Mouse (Mus musculus) stomach, embryonic 16.5 days (tissue): ENCODE data around the gene Zfp385b. TPM values are rescaled to one million over a fixed set of nuclear protein-coding genes. Genes with fewer than 3 reads are reported as not detected.

Source experiments
- ATAC-seq: fragments of 200-750 bp; cut with Nextera tagmentation; 2 replicates; pipeline ENCODE4 v1.8.0; 2017; ENCODE audit warnings: moderate number of reproducible peaks, moderate TSS enrichment; ENCODE audit not compliant: insufficient read depth, low FRiP score
- H3K27ac ChIP-seq: fragments of 300-500 bp; sonication (generic); 2 replicates; pipeline ENCODE4 v1.5.1; 2014; ENCODE audit warnings: low read length
- H3K27me3 ChIP-seq: fragments of 300-500 bp; sonication (generic); 2 replicates; pipeline ENCODE4 v1.6.1; 2014; ENCODE audit warnings: low read length, control low read depth, mixed read lengths; ENCODE audit not compliant: control insufficient read depth, insufficient read depth
- H3K36me3 ChIP-seq: fragments of 300-500 bp; sonication (generic); 2 replicates; pipeline ENCODE4 v1.6.1; 2014; ENCODE audit warnings: low read length; ENCODE audit not compliant: control insufficient read depth, insufficient read depth
- H3K4me1 ChIP-seq: fragments of 300-500 bp; sonication (generic); 2 replicates; pipeline ENCODE4 v1.6.1; 2014; ENCODE audit warnings: low read length, control low read depth, mixed read lengths; ENCODE audit not compliant: control insufficient read depth, insufficient read depth
- H3K4me2 ChIP-seq: fragments of 300-500 bp; sonication (generic); 2 replicates; pipeline ENCODE4 v1.6.1; 2014; ENCODE audit warnings: low read depth, low read length, mixed read lengths
- H3K4me3 ChIP-seq: fragments of 300-500 bp; sonication (generic); replicated peaks from 2 replicates; pipeline ENCODE4 v1.5.1; 2014; ENCODE audit warnings: mild to moderate bottlenecking, low read length
- H3K9ac ChIP-seq: fragments of 300-500 bp; sonication (generic); 2 replicates; pipeline ENCODE4 v1.6.1; 2014; ENCODE audit warnings: low read length
- H3K9me3 ChIP-seq: fragments of 300-500 bp; sonication (generic); replicated peaks from 2 replicates; pipeline ENCODE4 v1.6.1; 2016; ENCODE audit warnings: low read length, control low read depth; ENCODE audit not compliant: control insufficient read depth
- WGBS: fragments of 180-500 bp; shearing (Covaris S2); extraction: QIAGEN DNeasy Blood & Tissue Kit; methylation state at CpG from one replicate; pipeline ENCODE4 v1.1.7; 2014; 5-methylcytosine and 5-hydroxymethylcytosine counted together
- polyA plus RNA-seq: library from polyadenylated mRNA; unstranded; fragments of >200 nt; fragmentation: Nextera tagmentation; extraction: Ambion mirVana; gene quantifications from 2 replicates; pipeline ENCODE4 v1.2.1, GENCODE M21; 2015

Zfp385b gene
- polyA plus RNA-seq, 1 experiment from 2014 or later, result 5.6 TPM

DNA sequence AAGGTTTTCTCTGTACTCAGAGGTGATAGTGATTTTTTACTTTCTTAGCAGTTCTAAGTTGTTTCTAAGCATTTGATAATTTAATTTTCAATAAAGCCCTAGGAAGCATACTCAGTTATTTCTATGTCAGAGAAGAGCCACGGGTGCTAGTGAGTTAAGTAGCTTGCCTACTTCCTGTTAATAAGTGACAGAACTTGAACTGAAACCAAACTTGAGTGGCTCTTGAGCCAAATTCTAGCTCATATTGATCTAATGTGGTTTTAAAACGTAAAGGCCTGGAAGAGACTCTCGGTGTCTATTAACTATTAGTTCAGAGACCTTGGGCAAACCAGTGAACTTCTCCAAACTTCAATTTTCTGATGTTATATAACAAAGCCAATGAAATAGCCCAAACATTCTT, 278.6 kb downstream of the Zfp385b start:
- no peaks in the 10 kb centered on the region for H3K9me3 ChIP-seq
- ATAC-seq, result no peak
- WGBS, result 54% methylated on average over 3 of the region's 3 CpGs
- H3K36me3 ChIP-seq, result no peaks in the 10 kb centered on the region
- no peak overlapping the region for H3K4me3 ChIP-seq
- H3K9ac ChIP-seq, result no peak overlapping the region
- no peak overlapping the region for H3K4me2 ChIP-seq
- H3K4me1 ChIP-seq, result no peaks in the 10 kb centered on the region
- H3K27ac ChIP-seq, result no peak overlapping the region
- no peaks in the 10 kb centered on the region for H3K27me3 ChIP-seq

DNA sequence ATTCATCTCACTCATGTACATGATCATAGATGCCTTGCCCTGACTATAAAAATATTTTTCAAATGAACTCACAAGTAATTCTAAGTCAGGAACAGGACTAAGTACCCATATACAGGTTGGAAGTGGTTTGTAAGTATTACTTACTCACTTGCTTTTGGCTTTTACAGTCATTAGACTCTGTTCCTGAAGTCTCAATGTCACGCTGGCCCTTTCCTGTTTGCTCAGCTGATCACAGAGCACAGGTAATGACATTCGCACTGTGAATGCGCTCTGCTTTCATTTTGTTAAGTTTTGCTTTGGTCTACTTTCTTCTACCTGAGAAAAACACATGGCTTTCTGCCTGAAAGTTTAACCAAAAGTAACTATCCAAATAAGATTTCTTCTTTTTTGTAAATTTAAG, 282.9 kb downstream of the Zfp385b start:
- ATAC-seq, result no peak
- Histone ChIP-seq H3K27ac (no peak overlapping the region), H3K27me3 (no peaks in the 10 kb centered on the region), H3K36me3 (no peaks in the 10 kb centered on the region), H3K4me1 (no peaks in the 10 kb centered on the region), H3K9ac (no peak overlapping the region), H3K4me2 (no peak overlapping the region), H3K4me3 (no peak overlapping the region), H3K9me3 (no peaks in the 10 kb centered on the region)
- 70% methylated on average over 3 of the region's 3 CpGs for WGBS

DNA sequence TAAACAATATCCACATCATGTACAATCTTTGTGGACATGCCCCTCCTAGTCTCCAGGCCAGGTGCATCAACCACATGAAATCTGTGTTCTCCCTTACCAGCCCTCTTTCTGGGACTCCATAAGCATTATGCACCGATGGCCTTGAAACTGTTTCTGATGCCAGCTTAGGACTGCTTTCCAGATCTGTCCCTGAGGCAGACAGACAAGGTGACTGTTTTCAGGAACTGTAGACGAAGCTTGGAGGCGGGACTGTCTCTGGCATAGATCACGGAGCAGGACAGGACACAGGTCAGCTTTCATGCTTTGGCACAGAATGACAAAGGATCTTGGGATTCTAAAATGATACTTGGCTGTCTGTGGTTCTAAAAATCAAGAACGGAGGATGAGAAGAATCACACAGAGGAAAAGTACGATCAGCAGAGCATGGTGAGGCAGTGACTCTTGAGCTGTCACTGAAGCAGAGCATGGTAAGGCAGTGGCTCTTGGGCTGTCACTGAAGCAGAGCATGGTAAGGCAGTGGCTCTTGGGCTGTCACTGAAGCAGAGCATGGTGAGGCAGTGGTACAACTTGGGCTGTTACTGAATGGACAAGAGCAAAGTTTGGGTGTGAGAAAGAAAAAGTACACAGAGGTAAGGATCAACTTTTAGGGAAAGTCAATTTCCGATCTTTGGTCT, 291.2 kb downstream of the Zfp385b start:
- Histone ChIP-seq H3K36me3 (no peaks in the 10 kb centered on the region), H3K4me3 (no peak overlapping the region), H3K4me2 (no peak overlapping the region), H3K27me3 (no peaks in the 10 kb centered on the region), H3K4me1 (no peaks in the 10 kb centered on the region), H3K27ac (no peak overlapping the region), H3K9ac (no peak overlapping the region), H3K9me3 (no peaks in the 10 kb centered on the region)
- 77% methylated on average over 7 of the region's 7 CpGs for WGBS
- ATAC-seq, result no peak

DNA sequence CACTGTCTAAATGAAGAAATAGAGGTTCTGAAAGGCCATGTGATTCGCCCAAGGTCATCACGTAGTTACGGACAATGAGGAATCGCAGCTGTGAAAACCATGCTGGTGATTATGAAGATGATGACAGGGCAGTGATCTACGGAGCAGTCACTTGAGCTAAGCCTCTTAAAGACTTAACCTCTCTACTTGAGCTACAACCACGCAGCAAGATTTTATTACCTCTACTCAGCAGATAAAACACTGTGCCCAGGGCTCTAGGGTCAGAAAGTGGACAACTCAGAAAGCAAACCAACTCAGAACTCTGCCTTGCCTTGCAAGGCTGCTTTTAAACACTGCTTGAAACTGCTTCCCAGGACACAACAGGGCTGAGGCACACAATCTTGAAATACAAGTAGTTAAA, 291.8 kb downstream of the Zfp385b start:
- H3K4me2 ChIP-seq, result no peak overlapping the region
- H3K36me3 ChIP-seq, result no peaks in the 10 kb centered on the region
- H3K9me3 ChIP-seq, result no peaks in the 10 kb centered on the region
- H3K4me3 ChIP-seq, result no peak overlapping the region
- ATAC-seq, result no peak
- no peak overlapping the region for H3K9ac ChIP-seq
- no peaks in the 10 kb centered on the region for H3K27me3 ChIP-seq
- H3K27ac ChIP-seq, result no peak overlapping the region
- 62% methylated on average over 6 of the region's 6 CpGs for WGBS
- H3K4me1 ChIP-seq, result no peaks in the 10 kb centered on the region

DNA sequence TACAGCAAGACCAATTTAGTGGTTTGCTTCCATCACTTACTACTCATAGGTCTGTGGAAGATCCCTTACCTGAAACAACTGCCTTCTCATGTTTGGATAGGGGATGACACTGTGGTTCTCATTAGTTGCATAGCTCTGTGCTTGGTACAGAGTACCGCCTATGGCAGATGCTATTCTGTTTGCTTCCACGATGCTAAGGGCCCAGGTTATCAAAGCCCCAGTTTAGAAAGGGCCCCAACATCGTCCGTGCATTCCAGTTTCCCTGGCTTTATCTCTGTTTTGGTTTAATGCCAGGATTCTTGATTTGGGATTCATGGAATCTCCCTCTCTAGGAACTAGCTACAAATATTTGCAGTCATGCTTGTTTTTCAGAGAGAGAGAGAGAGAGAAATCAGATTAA, 292.6 kb downstream of the Zfp385b start:
- H3K4me3 ChIP-seq, result no peak overlapping the region
- WGBS, result 54% methylated on average over 4 of the region's 4 CpGs
- ATAC-seq, result no peak
- H3K27me3 ChIP-seq, result no peaks in the 10 kb centered on the region
- no peaks in the 10 kb centered on the region for H3K36me3 ChIP-seq
- H3K9me3 ChIP-seq, result no peaks in the 10 kb centered on the region
- no peak overlapping the region for H3K27ac ChIP-seq
- H3K4me1 ChIP-seq, result no peaks in the 10 kb centered on the region
- no peak overlapping the region for H3K9ac ChIP-seq
- H3K4me2 ChIP-seq, result no peak overlapping the region

DNA sequence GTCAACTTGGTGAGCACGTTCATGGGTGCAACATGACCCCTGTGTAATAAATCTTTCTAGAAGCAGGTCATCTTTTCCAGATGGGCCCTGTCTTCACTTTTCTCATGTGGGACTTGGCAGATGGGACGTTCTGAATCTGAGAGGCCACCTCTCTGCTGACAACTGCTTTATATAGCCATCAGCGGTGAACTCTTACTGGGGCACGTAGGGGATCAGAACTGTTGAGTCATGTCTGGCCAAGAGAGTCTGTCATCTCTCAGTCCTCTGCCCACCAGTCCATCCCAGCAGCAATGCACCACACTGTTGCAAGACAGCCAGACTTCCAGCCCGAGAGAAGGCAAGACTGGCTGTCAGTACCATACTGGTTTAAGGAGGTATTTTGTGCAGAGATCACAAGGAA, 293.1 kb downstream of the Zfp385b start:
- 57% methylated on average over 5 of the region's 5 CpGs for WGBS

DNA sequence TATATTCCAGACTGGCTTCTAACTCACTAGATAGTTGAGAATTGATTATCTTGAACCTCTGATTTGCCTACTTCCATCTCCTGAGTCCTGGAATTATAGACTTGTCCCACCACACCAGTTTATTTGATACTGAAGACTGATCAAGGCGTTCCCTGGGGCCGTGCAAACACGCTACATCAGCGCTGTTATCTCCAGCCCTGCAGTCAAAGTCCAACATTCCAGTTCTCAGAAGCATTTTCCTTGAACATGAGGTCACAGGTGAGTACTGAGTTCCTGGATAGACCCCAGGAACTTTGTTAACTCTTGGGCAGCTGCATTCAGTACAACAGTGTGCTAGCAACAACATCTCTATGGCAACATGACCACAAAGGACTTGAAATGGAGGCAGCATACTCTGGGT, 297.2 kb downstream of the Zfp385b start:
- H3K4me3 ChIP-seq, result no peak overlapping the region
- no peak overlapping the region for H3K27ac ChIP-seq
- WGBS, result 52% methylated on average over 4 of the region's 4 CpGs
- no peaks in the 10 kb centered on the region for H3K9me3 ChIP-seq
- H3K36me3 ChIP-seq, result no peaks in the 10 kb centered on the region
- H3K4me1 ChIP-seq, result peaks cover 6% of the 10 kb centered on the region; the same call in 1 of the 2 replicates
- H3K9ac ChIP-seq, result no peak overlapping the region
- no peaks in the 10 kb centered on the region for H3K27me3 ChIP-seq
- ATAC-seq, result peak; percentile 90
- no peak overlapping the region for H3K4me2 ChIP-seq

More for the DNA sequence above, 293.1 kb downstream of the Zfp385b start:
- Histone ChIP-seq H3K27me3 (no peaks in the 10 kb centered on the region), H3K4me1 (no peaks in the 10 kb centered on the region), H3K27ac (no peak overlapping the region), H3K4me3 (no peak overlapping the region), H3K4me2 (no peak overlapping the region), H3K9ac (no peak overlapping the region), H3K9me3 (no peaks in the 10 kb centered on the region), H3K36me3 (no peaks in the 10 kb centered on the region)
- no peak for ATAC-seq

DNA sequence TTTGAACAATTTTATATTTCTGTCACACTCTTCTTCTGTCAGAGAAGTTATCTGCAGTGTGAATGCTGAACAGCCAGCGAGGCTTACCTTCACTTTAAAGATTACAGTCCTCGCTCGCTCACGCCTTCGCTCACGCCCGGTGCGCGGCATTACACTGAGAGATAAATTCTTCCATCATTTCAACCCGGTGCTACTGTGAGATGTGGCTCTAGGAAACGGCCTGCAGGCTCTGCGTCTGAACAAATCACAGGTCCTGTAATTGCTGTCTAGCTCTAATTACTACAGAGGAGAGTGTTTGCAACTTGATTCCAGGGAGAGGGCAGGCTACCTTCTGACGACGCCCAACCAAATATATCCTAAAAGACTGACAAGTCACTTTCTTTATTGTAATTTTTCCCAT, 300.1 kb downstream of the Zfp385b start:
- Histone ChIP-seq H3K36me3 (no peaks in the 10 kb centered on the region), H3K9ac (peak overlapping the region; percentile 7), H3K27ac (no peak overlapping the region), H3K27me3 (no peaks in the 10 kb centered on the region), H3K4me3 (peak overlapping the region; percentile 40), H3K9me3 (no peaks in the 10 kb centered on the region), H3K4me2 (peak overlapping the region; percentile 56), H3K4me1 (peaks cover 6% of the 10 kb centered on the region; the same call in 1 of the 2 replicates)
- under 1% methylated on average over 14 of the region's 14 CpGs for WGBS
- peak; percentile 37; the same call in 1 of the 2 replicates for ATAC-seq

DNA sequence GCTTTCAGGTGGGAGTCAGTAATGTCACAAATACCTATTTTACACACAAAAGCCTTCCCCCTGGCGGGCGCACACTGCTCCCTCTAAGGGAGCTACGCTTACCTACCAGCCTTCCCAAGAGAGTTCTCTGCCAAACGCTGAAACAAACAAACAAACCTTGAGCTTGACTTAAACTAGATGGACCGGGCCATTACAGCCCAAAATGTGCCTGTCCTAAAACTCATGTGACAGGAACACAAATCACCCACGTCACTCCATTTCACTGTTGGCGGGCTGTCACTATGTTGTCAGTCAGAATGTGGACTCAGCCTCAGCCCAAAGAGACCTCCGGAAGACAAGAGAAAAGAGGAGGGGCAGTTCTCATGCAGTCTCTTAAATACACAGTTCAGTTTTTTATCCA, 300.7 kb downstream of the Zfp385b start:
- Histone ChIP-seq H3K27me3 (no peaks in the 10 kb centered on the region), H3K4me1 (peaks cover 6% of the 10 kb centered on the region; the same call in 1 of the 2 replicates), H3K27ac (no peak overlapping the region), H3K4me2 (peak overlapping the region; percentile 56), H3K36me3 (no peaks in the 10 kb centered on the region), H3K9me3 (no peaks in the 10 kb centered on the region), H3K4me3 (peak overlapping the region; percentile 40), H3K9ac (peak overlapping the region; percentile 7; the same call in 1 of the 2 replicates)
- 11% methylated on average over 8 of the region's 8 CpGs for WGBS
- no peak for ATAC-seq
